Mouse (Mus musculus): Measurements from ENCODE around the gene Gm28305. TPM values are rescaled to one million over a fixed set of nuclear protein-coding genes. Genes with fewer than 3 reads are reported as not detected.

Gene Gm28305
- polyA plus RNA-seq, 2 experiments: not detected

DNA sequence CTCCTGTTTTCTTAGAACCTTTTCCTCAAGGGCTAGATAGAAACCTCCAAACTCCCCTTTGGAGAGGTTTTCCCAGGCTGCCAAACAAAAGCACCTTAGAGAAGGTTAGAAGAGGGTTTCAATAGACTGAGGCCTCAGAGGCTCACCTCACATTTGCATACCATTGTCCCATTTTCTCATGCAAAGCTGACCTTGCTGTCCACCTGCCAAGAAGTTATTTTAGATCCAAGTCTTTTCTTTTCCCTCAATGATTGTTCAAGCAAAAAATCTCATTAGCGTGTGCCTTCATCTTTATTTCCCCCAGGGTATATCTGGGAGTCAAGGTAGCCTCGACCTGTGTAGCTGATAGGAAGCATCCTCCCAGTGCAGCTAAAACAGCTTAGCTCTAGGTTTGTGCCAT is 62.4 kb downstream of the Gm28305 start:
- Histone ChIP-seq H3K9me3 (ENCODE audit: control insufficient read depth, low read length) (no peaks in the 10 kb centered on the region), H3K9ac (replicated peaks) (no peak overlapping the region), H3K36me3 (replicated peaks; ENCODE audit: control insufficient read depth, insufficient read depth, low read depth) (no peaks in the 10 kb centered on the region), H3K4me2 (ENCODE audit: low read depth) (no peak overlapping the region), H3K27ac (no peak overlapping the region), H3K4me1 (replicated peaks; ENCODE audit: control insufficient read depth in 2 of 2, insufficient read depth in 2 of 2, low read length in 1 of 2) (no peaks in the 10 kb centered on the region), H3K4me3 (ENCODE audit: insufficient read depth in 1 of 2, low read depth in 2 of 2, low read length in 2 of 2) (no peak overlapping the region), H3K27me3 (ENCODE audit: control insufficient read depth, insufficient read depth, low read length) (no peaks in the 10 kb centered on the region)
- 54% methylated on average over 2 of the region's 2 CpGs for WGBS (ENCODE audit: insufficient replicate concordance)
- no peak for TF ChIP-seq CTCF (IDR thresholded peaks at IDR 0.05; ENCODE audit: low read depth)
- no peak for TF ChIP-seq EP300 (IDR thresholded peaks at IDR 0.05; ENCODE audit: low read depth)
- DNase-seq (ENCODE audit: low read depth in 3 of 3, low spot score in 3 of 3) (no peak), ATAC-seq (ENCODE audit: insufficient read depth) (no peak)

DNA sequence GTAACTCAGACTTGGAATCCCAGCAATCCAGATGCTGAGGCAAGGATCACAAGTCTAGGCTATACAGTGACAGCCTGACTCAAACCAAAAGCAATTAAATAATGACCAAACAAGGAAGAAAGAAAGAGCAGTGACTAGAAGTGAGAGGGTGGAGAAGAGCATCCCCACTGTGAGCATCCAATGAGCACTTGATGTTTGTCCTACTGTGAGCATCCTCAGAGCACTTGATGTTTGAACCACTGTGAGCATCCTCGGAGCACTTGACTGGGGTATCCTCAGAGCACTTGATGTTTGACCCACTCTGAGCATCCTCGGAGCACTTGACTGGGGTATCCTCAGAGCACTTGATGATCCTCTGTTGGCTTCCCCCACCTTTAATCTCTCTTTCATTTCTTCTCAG is 64.5 kb downstream of the Gm28305 start:
- no peak overlapping the region for H3K27ac ChIP-seq
- no peaks in the 10 kb centered on the region for H3K4me1 ChIP-seq (replicated peaks; ENCODE audit: control insufficient read depth in 2 of 2, insufficient read depth in 2 of 2, low read length in 1 of 2)
- no peak overlapping the region for H3K9ac ChIP-seq (replicated peaks)
- H3K36me3 ChIP-seq (replicated peaks; ENCODE audit: control insufficient read depth, insufficient read depth, low read depth): no peaks in the 10 kb centered on the region
- no peak for DNase-seq (ENCODE audit: low read depth in 3 of 3, low spot score in 3 of 3)
- H3K9me3 ChIP-seq (ENCODE audit: control insufficient read depth, low read length): no peaks in the 10 kb centered on the region
- no peak for TF ChIP-seq CTCF (IDR thresholded peaks at IDR 0.05; ENCODE audit: low read depth)
- no peak overlapping the region for H3K4me2 ChIP-seq (ENCODE audit: low read depth)
- no peak for ATAC-seq (ENCODE audit: insufficient read depth)
- H3K4me3 ChIP-seq (ENCODE audit: insufficient read depth in 1 of 2, low read depth in 2 of 2, low read length in 2 of 2): no peak overlapping the region
- WGBS (ENCODE audit: insufficient replicate concordance): 58% methylated on average over 2 of the region's 2 CpGs
- H3K27me3 ChIP-seq (ENCODE audit: control insufficient read depth, insufficient read depth, low read length): no peaks in the 10 kb centered on the region

DNA sequence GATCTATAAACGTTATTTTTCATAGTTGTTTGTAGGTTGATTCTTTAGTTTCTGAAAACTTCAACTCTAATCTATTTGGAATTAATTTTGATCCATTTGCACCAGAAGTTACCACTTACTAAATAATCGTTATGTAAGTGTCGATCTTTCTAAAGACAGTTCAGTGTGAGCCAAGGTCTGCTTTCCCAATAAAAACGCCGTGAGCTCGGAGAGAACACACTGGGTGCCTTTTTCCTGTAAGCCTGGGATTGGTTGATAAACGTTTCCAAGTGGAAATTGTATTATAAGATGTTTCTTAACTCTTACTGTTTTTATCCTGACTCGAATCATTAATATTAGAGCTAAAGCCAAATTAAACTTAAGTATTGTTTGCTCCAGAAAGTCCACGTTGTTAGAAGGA is 66.5 kb downstream of the Gm28305 start:
- Histone ChIP-seq H3K27ac (no peak overlapping the region), H3K4me2 (ENCODE audit: low read depth) (no peak overlapping the region), H3K9ac (replicated peaks) (no peak overlapping the region), H3K4me1 (replicated peaks; ENCODE audit: control insufficient read depth in 2 of 2, insufficient read depth in 2 of 2, low read length in 1 of 2) (no peaks in the 10 kb centered on the region), H3K4me3 (ENCODE audit: insufficient read depth in 1 of 2, low read depth in 2 of 2, low read length in 2 of 2) (no peak overlapping the region), H3K9me3 (ENCODE audit: control insufficient read depth, low read length) (no peaks in the 10 kb centered on the region), H3K27me3 (ENCODE audit: control insufficient read depth, insufficient read depth, low read length) (no peaks in the 10 kb centered on the region), H3K36me3 (replicated peaks; ENCODE audit: control insufficient read depth, insufficient read depth, low read depth) (no peaks in the 10 kb centered on the region)
- no peak for ATAC-seq (ENCODE audit: insufficient read depth)
- 65% methylated on average over 9 of the region's 9 CpGs for whole genome bisulfite sequencing (ENCODE audit: insufficient replicate concordance)
- no peak for TF ChIP-seq EP300 (IDR thresholded peaks at IDR 0.05; ENCODE audit: low read depth)
- TF ChIP-seq CTCF (IDR thresholded peaks at IDR 0.05; ENCODE audit: low read depth): no peak
- no peak for DNase-seq (ENCODE audit: low read depth in 3 of 3, low spot score in 3 of 3)

DNA sequence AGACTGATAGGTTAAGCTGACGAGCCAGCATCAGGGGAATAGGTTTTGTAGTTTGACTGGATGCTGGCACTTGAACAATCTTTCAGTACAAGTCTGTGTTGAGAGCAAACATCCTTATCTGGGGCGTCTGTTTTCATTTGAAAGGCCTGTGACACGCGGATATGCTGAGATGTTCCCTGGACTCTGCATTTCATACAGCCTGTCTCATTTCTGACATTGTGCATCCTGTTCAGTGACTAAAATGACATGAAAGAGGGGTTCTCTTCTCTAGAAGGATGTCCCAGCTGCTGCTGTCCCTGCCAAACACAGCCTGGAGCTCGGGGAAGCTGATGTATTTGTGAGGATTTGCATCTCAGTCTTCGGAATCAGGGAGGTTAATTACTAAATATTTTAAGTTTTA is 67.0 kb downstream of the Gm28305 start:
- H3K4me1 ChIP-seq (replicated peaks; ENCODE audit: control insufficient read depth in 2 of 2, insufficient read depth in 2 of 2, low read length in 1 of 2): no peaks in the 10 kb centered on the region
- 57% methylated on average over 6 of the region's 6 CpGs for WGBS (ENCODE audit: insufficient replicate concordance)
- no peaks in the 10 kb centered on the region for H3K9me3 ChIP-seq (ENCODE audit: control insufficient read depth, low read length)
- H3K27ac ChIP-seq: no peak overlapping the region
- H3K27me3 ChIP-seq (ENCODE audit: control insufficient read depth, insufficient read depth, low read length): no peaks in the 10 kb centered on the region
- no peak for ATAC-seq (ENCODE audit: insufficient read depth)
- no peak for DNase-seq (ENCODE audit: low read depth in 3 of 3, low spot score in 3 of 3)
- TF ChIP-seq CTCF (IDR thresholded peaks at IDR 0.05; ENCODE audit: low read depth): no peak
- no peak for TF ChIP-seq EP300 (IDR thresholded peaks at IDR 0.05; ENCODE audit: low read depth)
- H3K4me3 ChIP-seq (ENCODE audit: insufficient read depth in 1 of 2, low read depth in 2 of 2, low read length in 2 of 2): no peak overlapping the region
- H3K9ac ChIP-seq (replicated peaks): no peak overlapping the region
- H3K36me3 ChIP-seq (replicated peaks; ENCODE audit: control insufficient read depth, insufficient read depth, low read depth): no peaks in the 10 kb centered on the region
- no peak overlapping the region for H3K4me2 ChIP-seq (ENCODE audit: low read depth)

DNA sequence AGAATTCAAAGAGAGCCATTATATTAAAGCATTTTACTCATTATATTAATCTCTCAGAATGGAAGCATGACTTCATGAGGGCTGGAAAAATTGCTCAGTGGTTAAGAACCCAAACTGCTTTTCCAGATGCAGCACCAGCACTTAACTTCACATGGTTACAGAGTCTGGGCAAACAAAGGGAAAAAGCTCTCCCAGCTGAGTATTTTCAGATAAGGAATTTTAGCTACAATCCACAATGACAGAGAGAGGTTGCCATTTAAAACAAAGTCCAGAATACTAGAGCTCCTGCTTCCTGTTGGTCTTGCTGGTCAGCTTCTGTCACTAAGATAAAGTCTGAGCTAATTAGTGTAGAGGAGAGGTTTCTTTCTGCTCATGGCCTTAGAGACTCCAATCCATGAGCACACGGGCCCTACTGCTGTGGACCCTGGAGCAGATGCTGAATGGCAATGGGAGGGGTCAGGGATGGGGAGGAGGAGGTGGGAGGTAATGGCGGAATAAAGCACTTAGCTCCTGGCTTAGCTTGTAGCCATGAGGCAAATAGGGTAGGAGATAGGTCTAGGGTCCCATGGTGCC is 68.2 kb downstream of the Gm28305 start:
- TF ChIP-seq CTCF (IDR thresholded peaks at IDR 0.05; ENCODE audit: low read depth) (no peak), EP300 (IDR thresholded peaks at IDR 0.05; ENCODE audit: low read depth) (no peak)
- Histone ChIP-seq H3K27ac (no peak overlapping the region), H3K36me3 (replicated peaks; ENCODE audit: control insufficient read depth, insufficient read depth, low read depth) (no peaks in the 10 kb centered on the region), H3K4me1 (replicated peaks; ENCODE audit: control insufficient read depth in 2 of 2, insufficient read depth in 2 of 2, low read length in 1 of 2) (no peaks in the 10 kb centered on the region), H3K27me3 (ENCODE audit: control insufficient read depth, insufficient read depth, low read length) (no peaks in the 10 kb centered on the region), H3K9me3 (ENCODE audit: control insufficient read depth, low read length) (no peaks in the 10 kb centered on the region), H3K4me3 (ENCODE audit: insufficient read depth in 1 of 2, low read depth in 2 of 2, low read length in 2 of 2) (no peak overlapping the region), H3K4me2 (ENCODE audit: low read depth) (no peak overlapping the region), H3K9ac (replicated peaks) (no peak overlapping the region)
- DNase-seq (ENCODE audit: low read depth in 3 of 3, low spot score in 3 of 3) (no peak), ATAC-seq (ENCODE audit: insufficient read depth) (no peak)
- WGBS (ENCODE audit: insufficient replicate concordance): 50% methylated on average over 2 of the region's 2 CpGs
